In genomic region chr7:31017104-31017901, GRCm38 (mm10) we compare ENCODE assay signal across 8 mouse cellular contexts. TPM values are rescaled to one million over a fixed set of nuclear protein-coding genes. Genes with fewer than 3 reads are reported as not detected.
A peak's percentile ranks its signal among the peaks of the same experiment; 100 is the strongest.
DNase-seq lines count a peak whose midpoint lies in the region; ATAC-seq lines count a peak whose summit lies in the region.

No protein-coding gene starts in this region.

- WGBS in hindbrain, embryonic 12.5 days: 54% methylated on average over 10 of the region's 10 CpGs

- H3K27me3 ChIP-seq in hindbrain, embryonic 12.5 days: no peaks in the 10 kb centered on the region

- H3K4me3 ChIP-seq in hindbrain, embryonic 12.5 days: no peak overlapping the region

- no peak overlapping the region for H3K4me2 ChIP-seq in hindbrain, embryonic 12.5 days (replicated peaks)

- intact Hi-C loops in left cerebral cortex, postnatal 14 days (cut with DNase I): loop anchor here (5.0 kb wide), 1 partner anchor 45 kb away; the partner anchor contains the start of genes Fam187b and Lsr

- no peaks in the 10 kb centered on the region for H3K9me3 ChIP-seq in hindbrain, embryonic 12.5 days (replicated peaks)

- H3K4me1 ChIP-seq in hindbrain, embryonic 12.5 days: peaks cover 12% of the 10 kb centered on the region

- no peak overlapping the region for H3K9ac ChIP-seq in hindbrain, embryonic 12.5 days

- no peaks in the 10 kb centered on the region for H3K36me3 ChIP-seq in hindbrain, embryonic 12.5 days

- H3K27ac ChIP-seq in hindbrain, embryonic 12.5 days: no peak overlapping the region

- DNase-seq in adrenal gland, postnatal 10 days: peak; percentile 54
- no peak for DNase-seq in adrenal gland, postnatal 4 days (ENCODE audit: low spot score in 2 of 2)
- DNase-seq in lung, postnatal 36 days: peak; percentile 34
- no peak for DNase-seq in lung, postnatal 14 days
- peak; percentile 73 to 84 for DNase-seq in left cerebral cortex, postnatal 14 days (ENCODE audit: low spot score in 2 of 2)
- DNase-seq in embryo, embryonic 9.5 days (ENCODE audit: extremely low spot score): no peak

- ATAC-seq in hindbrain, embryonic 12.5 days (ENCODE audit: low FRiP score): peak; percentile 26; the same call in 1 of the 2 replicates
- no peak for ATAC-seq in activated CD4-positive, CD25-positive, alpha-beta regulatory T cell, adult 4 months

RNA-seq across cellular contexts. Expression of gene Fxyd5, which starts 25.0 kb away (rescaled TPM):
- 10 to 100 TPM; 39.1 to 42.0 TPM for total RNA-seq in adrenal gland, postnatal 10 days (2021)
- 10 to 100 TPM; 30.0 to 31.2 TPM for total RNA-seq in adrenal gland, postnatal 4 days (2021)
- polyA plus RNA-seq in hindbrain, embryonic 12.5 days (2016; fragmentation: Nextera tagmentation; extraction: Ambion mirVana): 9.6 and 10.4 TPM in 2 replicates
- 10 to 100 TPM; 36.3 to 37.2 TPM for total RNA-seq in left cerebral cortex, postnatal 14 days (2021)
- polyA plus RNA-seq in activated CD4-positive, CD25-positive, alpha-beta regulatory T cell, adult 4 months (2017; shearing (Covaris generic)): 1,000 to 10,000 TPM; 2,132 to 2,220 TPM

RNA-seq across cellular contexts. Expression of gene Fxyd7, which starts 34.0 kb away (rescaled TPM):
- 10 to 100 TPM in 1 of 2 experiments, 1 to 10 TPM in 1; 7.5 to 18.2 TPM for total RNA-seq in adrenal gland, postnatal 10 days (2021)
- 10 to 100 TPM in 1 of 2 experiments, 1 to 10 TPM in 1; 8.9 to 13.3 TPM for total RNA-seq in adrenal gland, postnatal 4 days (2021)
- 26.3 and 29.8 TPM in 2 replicates for polyA plus RNA-seq in hindbrain, embryonic 12.5 days (2016; fragmentation: Nextera tagmentation; extraction: Ambion mirVana)
- total RNA-seq in left cerebral cortex, postnatal 14 days (2021): 100 to 1,000 TPM; 326 to 365 TPM
- not detected for polyA plus RNA-seq in activated CD4-positive, CD25-positive, alpha-beta regulatory T cell, adult 4 months (2017; shearing (Covaris generic))

RNA-seq across cellular contexts. Expression of gene Fxyd1, which starts 39.7 kb away (rescaled TPM):
- 100 to 1,000 TPM; 353 to 358 TPM for total RNA-seq in adrenal gland, postnatal 10 days (2021)
- 100 to 1,000 TPM; 141 to 173 TPM for total RNA-seq in adrenal gland, postnatal 4 days (2021)
- 25.3 and 34.7 TPM in 2 replicates for polyA plus RNA-seq in hindbrain, embryonic 12.5 days (2016; fragmentation: Nextera tagmentation; extraction: Ambion mirVana)
- total RNA-seq in left cerebral cortex, postnatal 14 days (2021): 10 to 100 TPM; 46.1 to 47.7 TPM
- not detected for polyA plus RNA-seq in activated CD4-positive, CD25-positive, alpha-beta regulatory T cell, adult 4 months (2017; shearing (Covaris generic))

RNA-seq across cellular contexts. Expression of gene Lgi4, which starts 41.8 kb away (rescaled TPM):
- total RNA-seq in adrenal gland, postnatal 10 days (2021): 1 to 10 TPM; 6.1 to 7.0 TPM
- 1 to 10 TPM; 6.8 to 6.9 TPM for total RNA-seq in adrenal gland, postnatal 4 days (2021)
- 2.1 TPM in 2 replicates for polyA plus RNA-seq in hindbrain, embryonic 12.5 days (2016; fragmentation: Nextera tagmentation; extraction: Ambion mirVana)
- total RNA-seq in left cerebral cortex, postnatal 14 days (2021): 10 to 100 TPM; 16.2 to 17.5 TPM
- under 1 TPM in 1 of 2 experiments, not detected in 1; 0.19 TPM for polyA plus RNA-seq in activated CD4-positive, CD25-positive, alpha-beta regulatory T cell, adult 4 months (2017; shearing (Covaris generic))

RNA-seq across cellular contexts. Expression of gene Fam187b, which starts 43.7 kb away (rescaled TPM):
- total RNA-seq in adrenal gland, postnatal 10 days (2021): under 1 TPM; 0.39 to 0.63 TPM
- under 1 TPM; 0.68 to 0.98 TPM for total RNA-seq in adrenal gland, postnatal 4 days (2021)
- polyA plus RNA-seq in hindbrain, embryonic 12.5 days (2016; fragmentation: Nextera tagmentation; extraction: Ambion mirVana): 0.89 and 1.4 TPM in 2 replicates
- total RNA-seq in left cerebral cortex, postnatal 14 days (2021): under 1 TPM; 0.18 to 0.27 TPM
- under 1 TPM; 0.55 to 0.86 TPM for polyA plus RNA-seq in activated CD4-positive, CD25-positive, alpha-beta regulatory T cell, adult 4 months (2017; shearing (Covaris generic))

Comparison
In these comparisons a context has a peak if more than half of its experiments do, and no peak if none do; other contexts are left out.
1. DNase-seq: peak in adrenal gland, postnatal 10 days (single experiment), lung, postnatal 36 days (single experiment) and left cerebral cortex, postnatal 14 days (2 of 2); none in adrenal gland, postnatal 4 days (0 of 2), lung, postnatal 14 days (single experiment) and embryo, embryonic 9.5 days (single experiment).
2. RNA of gene Fxyd7, which starts 34.0 kb away (total RNA-seq): 326 to 365 TPM in left cerebral cortex, postnatal 14 days; 7.5 to 18.2 TPM in adrenal gland, postnatal 10 days and 8.9 to 13.3 TPM in adrenal gland, postnatal 4 days; every median in the first group is over 10 times any median in the second.